Mouse (Mus musculus): ENCODE results near the gene Eif1ax. TPM values are rescaled to one million over a fixed set of nuclear protein-coding genes. Genes with fewer than 3 reads are reported as not detected.
A peak's percentile ranks its signal among the peaks of the same experiment; 100 is the strongest.

The Eif1ax gene
- total RNA-seq (2021) (10 to 100 TPM; 76.6 to 76.8 TPM), polyA plus RNA-seq (2012; rRNA removed) (12.0 and 28.8 TPM in 2 replicates)
- long read RNA-seq, full-length matches to known transcripts, result 73 of 81 reads
- long read RNA-seq, partial matches to known transcripts, result 2 of 81 reads
- long read RNA-seq, other reads (novel, unspliced or antisense), result 6 of 81 reads

- Histone ChIP-seq H3K9ac (ENCODE audit: low read depth, low read length) (peak within 1 kb of the TSS; percentile 96), H3K4me1 (ENCODE audit: control insufficient read depth, insufficient read depth, low read length) (no peaks in the 10 kb centered on the region; the same call in 1 of the 2 replicates), H3K27me3 (ENCODE audit: control insufficient read depth, insufficient read depth, low read length) (no peaks in the 10 kb centered on the region), H3K36me3 (ENCODE audit: control insufficient read depth, insufficient read depth, low read length) (no peaks in the 10 kb centered on the region), H3K79me2 (replicated peaks; ENCODE audit: control insufficient read depth, insufficient read depth, low read length) (no peaks in the 10 kb centered on the region), H3K27ac (peak within 1 kb of the TSS; percentile 77), H3K4me3 (peak within 1 kb of the TSS; percentile 71)
- intact Hi-C loops (cut with DNase I), result loop anchor here (5.0 to 10.0 kb wide), 2 partner anchors 160 to 763 kb away; partner anchors contain the start of gene Pdha1
- peak; percentile 59 for TF ChIP-seq POLR2A (IDR thresholded peaks at IDR 0.05; ENCODE audit: insufficient read depth, low read depth, low read length)
- no peak for TF ChIP-seq EP300 (IDR thresholded peaks at IDR 0.05; ENCODE audit: insufficient read depth, low read depth, low read length)
- peak; percentile 30 for TF ChIP-seq CTCF (IDR thresholded peaks at IDR 0.05)
- WGBS, result 21% methylated on average over 55 of the region's 76 CpGs
- DNase-seq, result peak; percentile 79 to 88
These were observed at the start of gene Eif1ax for GRCm38 (mm10) chrX:159371831-159372752. Gene Eif1ax, plus strand, starts transcription at chrX:159372178.

GRCm38 (mm10) chrX:159364506-159364905 lies 7.5 kb upstream of the Eif1ax start:
- 89% methylated on average over 3 of the region's 3 CpGs for WGBS
- Histone ChIP-seq H3K4me3 (no peak overlapping the region), H3K79me2 (replicated peaks; ENCODE audit: control insufficient read depth, insufficient read depth, low read length) (no peaks in the 10 kb centered on the region), H3K9ac (ENCODE audit: low read depth, low read length) (no peak overlapping the region), H3K27ac (no peak overlapping the region), H3K4me1 (ENCODE audit: control insufficient read depth, insufficient read depth, low read length) (no peaks in the 10 kb centered on the region), H3K27me3 (ENCODE audit: control insufficient read depth, insufficient read depth, low read length) (no peaks in the 10 kb centered on the region), H3K36me3 (ENCODE audit: control insufficient read depth, insufficient read depth, low read length) (no peaks in the 10 kb centered on the region)
- TF ChIP-seq EP300 (IDR thresholded peaks at IDR 0.05; ENCODE audit: insufficient read depth, low read depth, low read length), result no peak
- no peak for TF ChIP-seq POLR2A (IDR thresholded peaks at IDR 0.05; ENCODE audit: insufficient read depth, low read depth, low read length)
- no peak for TF ChIP-seq CTCF (IDR thresholded peaks at IDR 0.05)
- intact Hi-C loops (cut with DNase I), result no loop called here
- no peak for DNase-seq

- H3K27ac ChIP-seq, result peak overlapping the region; percentile 77
- intact Hi-C loops (cut with DNase I), result loop anchor here (5.0 to 10.0 kb wide), 2 partner anchors 160 to 762 kb away; partner anchors contain the start of gene Pdha1
- no peaks in the 10 kb centered on the region; the same call in 1 of the 2 replicates for H3K4me1 ChIP-seq (ENCODE audit: control insufficient read depth, insufficient read depth, low read length)
- H3K9ac ChIP-seq (ENCODE audit: low read depth, low read length), result peak overlapping the region; percentile 96; the same call in 1 of the 2 replicates
- no peaks in the 10 kb centered on the region for H3K79me2 ChIP-seq (replicated peaks; ENCODE audit: control insufficient read depth, insufficient read depth, low read length)
- DNase-seq, result no peak
- peak overlapping the region; percentile 71 for H3K4me3 ChIP-seq
- WGBS, result 25% methylated on average over 9 of the region's 9 CpGs
- H3K27me3 ChIP-seq (ENCODE audit: control insufficient read depth, insufficient read depth, low read length), result no peaks in the 10 kb centered on the region
- TF ChIP-seq POLR2A (IDR thresholded peaks at IDR 0.05; ENCODE audit: insufficient read depth, low read depth, low read length) (no peak), CTCF (IDR thresholded peaks at IDR 0.05) (no peak), EP300 (IDR thresholded peaks at IDR 0.05; ENCODE audit: insufficient read depth, low read depth, low read length) (no peak)
- no peaks in the 10 kb centered on the region for H3K36me3 ChIP-seq (ENCODE audit: control insufficient read depth, insufficient read depth, low read length)
These were observed 771 bp downstream of the Eif1ax start for GRCm38 (mm10) chrX:159372753-159373144.

DNA sequence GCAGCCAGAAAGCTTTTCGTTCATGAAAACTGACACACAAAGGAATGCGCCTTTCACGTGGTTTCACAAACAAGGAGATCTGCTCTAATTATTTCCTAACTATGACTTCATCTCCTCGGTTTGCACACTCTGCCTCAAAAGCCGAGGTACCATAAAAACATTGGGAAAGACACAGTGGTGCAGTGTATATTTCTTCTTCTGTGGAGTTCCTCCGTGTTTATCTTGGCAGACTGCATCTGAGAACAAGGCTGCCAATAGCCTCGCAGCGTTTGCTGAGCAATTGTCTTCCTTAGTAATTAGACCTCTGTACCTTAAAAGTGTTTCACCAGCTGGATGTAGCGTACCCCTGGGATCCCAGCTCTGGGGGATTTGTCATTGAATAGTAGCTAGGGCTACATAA lies 15.1 kb downstream of the Eif1ax start:
- WGBS, result 38% methylated on average over 9 of the region's 9 CpGs
- intact Hi-C loops (cut with DNase I), result no loop called here

DNA sequence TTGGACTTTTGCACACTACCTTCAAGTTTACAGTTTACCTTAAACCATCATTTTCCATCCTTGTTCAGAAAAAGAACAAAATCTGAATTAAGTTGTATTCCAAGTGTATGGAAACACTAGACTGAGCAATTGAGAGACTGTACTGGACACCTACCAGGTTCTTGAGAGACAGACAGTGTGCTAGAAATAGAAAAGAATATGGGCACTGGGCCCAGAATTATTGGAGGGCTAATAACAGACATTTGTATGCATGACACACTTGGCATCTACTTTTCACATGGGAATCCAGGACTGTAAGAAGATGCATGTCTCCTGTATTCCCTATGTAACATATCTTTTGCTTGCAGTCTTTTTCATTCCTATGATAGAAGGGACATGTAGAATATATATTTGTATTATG lies 17.0 kb downstream of the Eif1ax start:
- H3K4me3 ChIP-seq, result no peak overlapping the region
- DNase-seq, result no peak
- TF ChIP-seq POLR2A (IDR thresholded peaks at IDR 0.05; ENCODE audit: insufficient read depth, low read depth, low read length), result no peak
- TF ChIP-seq CTCF (IDR thresholded peaks at IDR 0.05), result no peak
- TF ChIP-seq EP300 (IDR thresholded peaks at IDR 0.05; ENCODE audit: insufficient read depth, low read depth, low read length), result no peak
- no peaks in the 10 kb centered on the region; the same call in 1 of the 2 replicates for H3K36me3 ChIP-seq (ENCODE audit: control insufficient read depth, insufficient read depth, low read length)
- H3K27ac ChIP-seq, result no peak overlapping the region
- H3K4me1 ChIP-seq (ENCODE audit: control insufficient read depth, insufficient read depth, low read length), result no peaks in the 10 kb centered on the region
- intact Hi-C loops (cut with DNase I), result no loop called here
- H3K79me2 ChIP-seq (replicated peaks; ENCODE audit: control insufficient read depth, insufficient read depth, low read length), result no peaks in the 10 kb centered on the region
- no peaks in the 10 kb centered on the region for H3K27me3 ChIP-seq (ENCODE audit: control insufficient read depth, insufficient read depth, low read length)
- no peak overlapping the region for H3K9ac ChIP-seq (ENCODE audit: low read depth, low read length)

More for the DNA sequence above, 15.1 kb downstream of the Eif1ax start:
- Histone ChIP-seq H3K27me3 (ENCODE audit: control insufficient read depth, insufficient read depth, low read length) (no peaks in the 10 kb centered on the region), H3K9ac (ENCODE audit: low read depth, low read length) (no peak overlapping the region), H3K36me3 (ENCODE audit: control insufficient read depth, insufficient read depth, low read length) (no peaks in the 10 kb centered on the region; the same call in 1 of the 2 replicates), H3K79me2 (replicated peaks; ENCODE audit: control insufficient read depth, insufficient read depth, low read length) (no peaks in the 10 kb centered on the region), H3K4me1 (ENCODE audit: control insufficient read depth, insufficient read depth, low read length) (no peaks in the 10 kb centered on the region), H3K4me3 (no peak overlapping the region), H3K27ac (no peak overlapping the region)
- no peak for DNase-seq
- TF ChIP-seq CTCF (IDR thresholded peaks at IDR 0.05) (no peak), POLR2A (IDR thresholded peaks at IDR 0.05; ENCODE audit: insufficient read depth, low read depth, low read length) (no peak), EP300 (IDR thresholded peaks at IDR 0.05; ENCODE audit: insufficient read depth, low read depth, low read length) (no peak)
